Mouse (Mus musculus) limb, embryonic 11.5 days (tissue): Measurements from ENCODE around the gene Adra1b. TPM values are rescaled to one million over a fixed set of nuclear protein-coding genes. Genes with fewer than 3 reads are reported as not detected.

Experiments used
- ATAC-seq: fragments of 200-750 bp; cut with Nextera tagmentation; 2 replicates; pipeline ENCODE4 v1.8.0; 2017; ENCODE audit warnings: low read depth; ENCODE audit not compliant: insufficient number of reproducible peaks, low FRiP score, low TSS enrichment
- DNase-seq: peaks from one replicate; pipeline ENCODE4 v3.0.0-alpha.2; 2015; ENCODE audit warnings: low spot score
- H3K27ac ChIP-seq: fragments of 300-500 bp; sonication (generic); replicated peaks from 2 replicates; pipeline ENCODE4 v1.5.1; 2014; ENCODE audit warnings: low read depth, mild to moderate bottlenecking, low read length
- H3K27me3 ChIP-seq: fragments of 300-500 bp; sonication (generic); 2 replicates; pipeline ENCODE4 v1.6.1; 2014; ENCODE audit warnings: mild to moderate bottlenecking, low read length, mixed read lengths; ENCODE audit not compliant: control insufficient read depth, insufficient read depth
- H3K36me3 ChIP-seq: fragments of 300-500 bp; sonication (generic); 2 replicates; pipeline ENCODE4 v1.6.1; 2014; ENCODE audit warnings: mild to moderate bottlenecking, low read length, moderate library complexity, mixed read lengths; ENCODE audit not compliant: control insufficient read depth, insufficient read depth
- H3K4me1 ChIP-seq: fragments of 300-500 bp; sonication (generic); 2 replicates; pipeline ENCODE4 v1.6.1; 2014; ENCODE audit warnings: low read length, mixed read lengths; ENCODE audit not compliant: control insufficient read depth, insufficient read depth
- H3K4me2 ChIP-seq: fragments of 300-500 bp; sonication (generic); 2 replicates; pipeline ENCODE4 v1.6.1; 2014; ENCODE audit warnings: low read depth, mild to moderate bottlenecking, moderate library complexity; ENCODE audit not compliant: severe bottlenecking
- H3K4me3 ChIP-seq: fragments of 300-500 bp; sonication (generic); 2 replicates; pipeline ENCODE4 v1.5.1; 2014; ENCODE audit warnings: low read depth, low read length
- H3K9ac ChIP-seq: fragments of 300-500 bp; sonication (generic); 2 replicates; pipeline ENCODE4 v1.6.1; 2014; ENCODE audit warnings: mild to moderate bottlenecking, low read length
- H3K9me3 ChIP-seq: fragments of 300-500 bp; sonication (generic); 2 replicates; pipeline ENCODE4 v1.6.1; 2016; ENCODE audit warnings: low read length; ENCODE audit not compliant: control insufficient read depth
- WGBS: fragments of 180-500 bp; shearing (Covaris S2); extraction: QIAGEN DNeasy Blood & Tissue Kit; methylation state at CpG from one replicate; pipeline ENCODE4 v1.1.7; 2014; 5-methylcytosine and 5-hydroxymethylcytosine counted together
- polyA plus RNA-seq: library from polyadenylated mRNA; unstranded; fragments of >200 nt; fragmentation: Nextera tagmentation; extraction: Ambion mirVana; gene quantifications from 2 replicates; pipeline ENCODE4 v1.2.1, GENCODE M21; 2014

Gene Adra1b
- polyA plus RNA-seq, 1 experiment from 2014 or later = 0.08 TPM

GRCm38 (mm10) chr11:43889208-43889915, 11.6 kb downstream of the Adra1b start:
- Histone ChIP-seq H3K4me1 (no peaks in the 10 kb centered on the region), H3K36me3 (no peaks in the 10 kb centered on the region), H3K27me3 (no peaks in the 10 kb centered on the region), H3K9ac (no peak overlapping the region), H3K4me3 (no peak overlapping the region), H3K4me2 (no peak overlapping the region), H3K27ac (no peak overlapping the region), H3K9me3 (no peaks in the 10 kb centered on the region)
- WGBS = 82% methylated on average over 8 of the region's 8 CpGs
- ATAC-seq (no peak), DNase-seq (no peak)

- Histone ChIP-seq H3K9me3 (no peaks in the 10 kb centered on the region), H3K27me3 (no peaks in the 10 kb centered on the region), H3K4me1 (no peaks in the 10 kb centered on the region), H3K4me3 (no peak overlapping the region), H3K4me2 (no peak overlapping the region), H3K36me3 (no peaks in the 10 kb centered on the region), H3K9ac (no peak overlapping the region), H3K27ac (no peak overlapping the region)
- no peak for ATAC-seq
- 91% methylated on average over 8 of the region's 8 CpGs for WGBS
- no peak for DNase-seq
Measured at GRCm38 (mm10) chr11:43888736-43889135, 12.3 kb downstream of the Adra1b start.

GRCm38 (mm10) chr11:43887597-43887996, 13.4 kb downstream of the Adra1b start:
- no peak overlapping the region for H3K9ac ChIP-seq
- H3K4me2 ChIP-seq = no peak overlapping the region
- no peaks in the 10 kb centered on the region for H3K27me3 ChIP-seq
- H3K9me3 ChIP-seq = no peaks in the 10 kb centered on the region
- ATAC-seq (no peak), DNase-seq (no peak)
- no peaks in the 10 kb centered on the region for H3K36me3 ChIP-seq
- no peak overlapping the region for H3K4me3 ChIP-seq
- H3K27ac ChIP-seq = no peak overlapping the region
- no peaks in the 10 kb centered on the region for H3K4me1 ChIP-seq

GRCm38 (mm10) chr11:43884521-43884920, 16.5 kb downstream of the Adra1b start:
- H3K27ac ChIP-seq = no peak overlapping the region
- H3K9me3 ChIP-seq = no peaks in the 10 kb centered on the region
- DNase-seq (no peak), ATAC-seq (no peak)
- no peaks in the 10 kb centered on the region for H3K4me1 ChIP-seq
- H3K36me3 ChIP-seq = no peaks in the 10 kb centered on the region
- H3K4me3 ChIP-seq = no peak overlapping the region
- H3K27me3 ChIP-seq = no peaks in the 10 kb centered on the region
- H3K4me2 ChIP-seq = no peak overlapping the region
- no peak overlapping the region for H3K9ac ChIP-seq

GRCm38 (mm10) chr11:43883641-43884181, 17.3 kb downstream of the Adra1b start:
- Histone ChIP-seq H3K4me1 (no peaks in the 10 kb centered on the region), H3K36me3 (no peaks in the 10 kb centered on the region), H3K27ac (no peak overlapping the region), H3K9me3 (no peaks in the 10 kb centered on the region), H3K27me3 (no peaks in the 10 kb centered on the region), H3K4me2 (no peak overlapping the region), H3K4me3 (no peak overlapping the region), H3K9ac (no peak overlapping the region)
- 93% methylated on average over 5 of the region's 5 CpGs for WGBS
- no peak for ATAC-seq
- DNase-seq = no peak

GRCm38 (mm10) chr11:43877211-43877610, 23.8 kb downstream of the Adra1b start:
- no peak overlapping the region for H3K4me2 ChIP-seq
- H3K27me3 ChIP-seq = no peaks in the 10 kb centered on the region
- DNase-seq = no peak
- WGBS = 88% methylated on average over 5 of the region's 5 CpGs
- H3K9ac ChIP-seq = no peak overlapping the region
- no peaks in the 10 kb centered on the region for H3K4me1 ChIP-seq
- no peak overlapping the region for H3K27ac ChIP-seq
- H3K9me3 ChIP-seq = no peaks in the 10 kb centered on the region
- H3K4me3 ChIP-seq = no peak overlapping the region
- no peak for ATAC-seq
- no peaks in the 10 kb centered on the region for H3K36me3 ChIP-seq

- no peak overlapping the region for H3K27ac ChIP-seq
- DNase-seq (no peak), ATAC-seq (no peak)
- H3K27me3 ChIP-seq = no peaks in the 10 kb centered on the region
- H3K4me3 ChIP-seq = no peak overlapping the region
- no peak overlapping the region for H3K4me2 ChIP-seq
- H3K9ac ChIP-seq = no peak overlapping the region
- WGBS = 69% methylated on average over 4 of the region's 4 CpGs
- H3K4me1 ChIP-seq = no peaks in the 10 kb centered on the region
- no peaks in the 10 kb centered on the region for H3K9me3 ChIP-seq
- H3K36me3 ChIP-seq = no peaks in the 10 kb centered on the region
Measured at GRCm38 (mm10) chr11:43867721-43868281, 33.2 kb downstream of the Adra1b start.

- ATAC-seq (no peak), DNase-seq (no peak)
- no peak overlapping the region for H3K9ac ChIP-seq
- H3K9me3 ChIP-seq = no peaks in the 10 kb centered on the region
- H3K27ac ChIP-seq = no peak overlapping the region
- H3K4me2 ChIP-seq = no peak overlapping the region
- no peaks in the 10 kb centered on the region for H3K4me1 ChIP-seq
- WGBS = 81% methylated on average over 6 of the region's 6 CpGs
- no peaks in the 10 kb centered on the region for H3K36me3 ChIP-seq
- H3K27me3 ChIP-seq = no peaks in the 10 kb centered on the region
- no peak overlapping the region for H3K4me3 ChIP-seq
Measured at GRCm38 (mm10) chr11:43865298-43866165, 35.5 kb downstream of the Adra1b start.
